Mouse (Mus musculus): ENCODE measurements around the gene Ap1m1.

DNA sequence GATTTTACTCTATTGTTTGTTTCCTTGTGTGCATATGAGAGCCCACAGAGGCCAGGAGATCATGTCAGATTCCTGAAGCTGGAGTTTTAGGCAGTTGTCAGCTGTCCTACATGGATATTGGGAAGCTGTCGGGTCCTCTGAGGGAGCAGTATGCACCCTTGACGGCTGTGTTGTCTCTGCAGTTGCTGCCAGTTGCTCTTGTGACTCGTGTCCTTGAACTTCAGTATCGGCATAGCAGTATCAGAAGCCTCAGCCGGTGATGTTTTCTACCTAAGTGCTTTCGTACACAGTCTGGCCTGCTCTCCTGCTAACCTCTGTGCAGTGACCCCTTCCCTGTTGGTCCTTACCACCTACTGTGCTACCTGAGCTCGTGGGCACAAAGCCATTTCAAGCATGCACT, 23.6 kb downstream of the Ap1m1 start:
- TF ChIP-seq CTCF (conservative IDR thresholded peaks at IDR 0.05; ENCODE audit: insufficient read depth, insufficient read length, low read depth, low read length), result no peak
- no peak for TF ChIP-seq POLR2A (IDR thresholded peaks at IDR 0.05; ENCODE audit: low read depth, low read length)

All from kidney, adult 2 months (tissue).